Mouse (Mus musculus) stomach, postnatal 0 days (tissue): ENCODE data around the gene Zdhhc1. TPM values are rescaled to one million over a fixed set of nuclear protein-coding genes. Genes with fewer than 3 reads are reported as not detected.

ENCODE experiments used
- ATAC-seq: fragments of 200-750 bp; cut with Nextera tagmentation; 2 replicates; pipeline ENCODE4 v1.8.0; 2017; ENCODE audit not compliant: low FRiP score, low TSS enrichment
- DNase-seq: peaks from one replicate; pipeline ENCODE4 v3.0.0-alpha.2; 2016; ENCODE audit warnings: low spot score
- H3K27ac ChIP-seq: fragments of 300-500 bp; sonication (generic); replicated peaks from 2 replicates; pipeline ENCODE4 v1.5.1; 2014; ENCODE audit warnings: mild to moderate bottlenecking, control low read depth
- H3K27me3 ChIP-seq: fragments of 300-500 bp; sonication (generic); 2 replicates; pipeline ENCODE4 v1.6.1; 2014; ENCODE audit warnings: low read length; ENCODE audit not compliant: control insufficient read depth, insufficient read depth
- H3K36me3 ChIP-seq: fragments of 300-500 bp; sonication (generic); 2 replicates; pipeline ENCODE4 v1.6.1; 2014; ENCODE audit warnings: low read length, mixed read lengths; ENCODE audit not compliant: control insufficient read depth, insufficient read depth
- H3K4me1 ChIP-seq: fragments of 300-500 bp; sonication (generic); replicated peaks from 2 replicates; pipeline ENCODE4 v1.6.1; 2014; ENCODE audit warnings: antibody characterized with exemption; ENCODE audit not compliant: control insufficient read depth, insufficient read depth
- H3K4me2 ChIP-seq: fragments of 300-500 bp; sonication (generic); replicated peaks from 2 replicates; pipeline ENCODE4 v1.6.1; 2014; ENCODE audit warnings: low read depth, mild to moderate bottlenecking, control low read depth, moderate library complexity
- H3K4me3 ChIP-seq: fragments of 300-500 bp; sonication (generic); 2 replicates; pipeline ENCODE4 v1.5.1; 2014; ENCODE audit warnings: low read depth, low read length, control low read depth
- H3K9ac ChIP-seq: fragments of 300-500 bp; sonication (generic); 2 replicates; pipeline ENCODE4 v1.6.1; 2014; ENCODE audit warnings: mild to moderate bottlenecking, low read length, control low read depth, mixed read lengths
- H3K9me3 ChIP-seq: fragments of 300-500 bp; sonication (generic); 2 replicates; pipeline ENCODE4 v1.6.1; 2016; ENCODE audit warnings: low read length; ENCODE audit not compliant: control insufficient read depth
- CTCF ChIP-seq: IDR thresholded peaks from 2 replicates; pipeline ENCODE4 v1.5.1; 2016; ENCODE audit warnings: antibody characterized with exemption, low read depth, mild to moderate bottlenecking, moderate library complexity
- EP300 ChIP-seq: optimal IDR thresholded peaks from 2 replicates; pipeline ENCODE3; 2016; ENCODE audit warnings: antibody characterized with exemption
- WGBS: fragments of 180-500 bp; shearing (Covaris S2); extraction: QIAGEN DNeasy Blood & Tissue Kit; methylation state at CpG from one replicate; pipeline ENCODE4 v1.1.7; 2014; 5-methylcytosine and 5-hydroxymethylcytosine counted together
- polyA plus RNA-seq: library from polyadenylated mRNA; unstranded; fragments of >200 nt; fragmentation: Nextera tagmentation; extraction: Ambion mirVana; gene quantifications from 2 replicates; pipeline ENCODE4 v1.2.1, GENCODE M21; 2015

Gene Zdhhc1
- polyA plus RNA-seq: 15.6 and 17.2 TPM in 2 replicates

- no peaks in the 10 kb centered on the region for H3K36me3 ChIP-seq
- peak within 1 kb of the TSS; percentile 94 for H3K9ac ChIP-seq
- peak within 1 kb of the TSS; percentile 85 for H3K4me3 ChIP-seq
- no peaks in the 10 kb centered on the region; the same call in 1 of the 2 replicates for H3K4me1 ChIP-seq
- peak; percentile 91 for ATAC-seq
- H3K9me3 ChIP-seq: no peaks in the 10 kb centered on the region
- WGBS: under 1% methylated on average over 64 of the region's 68 CpGs
- H3K27ac ChIP-seq: peak within 1 kb of the TSS; percentile 91
- peak within 1 kb of the TSS; percentile 80 for H3K4me2 ChIP-seq
- peak; percentile 91 for DNase-seq
- peak; percentile 74 for TF ChIP-seq CTCF
- no peak for TF ChIP-seq EP300
- H3K27me3 ChIP-seq: no peaks in the 10 kb centered on the region
These were observed at the start of gene Zdhhc1 for GRCm38 (mm10) chr8:105496439-105497180. Gene Zdhhc1, minus strand, starts transcription at chr8:105496902.

GRCm38 (mm10) chr8:105545249-105545648 is 48.5 kb upstream of the Zdhhc1 start:
- no peak for DNase-seq
- Histone ChIP-seq H3K4me2 (no peak overlapping the region), H3K9me3 (no peaks in the 10 kb centered on the region), H3K27me3 (no peaks in the 10 kb centered on the region), H3K9ac (no peak overlapping the region), H3K27ac (peak overlapping the region; percentile 61; the same call in 1 of the 2 replicates), H3K36me3 (no peaks in the 10 kb centered on the region), H3K4me3 (no peak overlapping the region), H3K4me1 (no peaks in the 10 kb centered on the region)
- 72% methylated on average over 3 of the region's 3 CpGs for WGBS
- no peak for TF ChIP-seq CTCF
- TF ChIP-seq EP300: no peak
- no peak for ATAC-seq

- Histone ChIP-seq H3K4me3 (no peak overlapping the region), H3K36me3 (no peaks in the 10 kb centered on the region), H3K27ac (peak overlapping the region; percentile 61; the same call in 1 of the 2 replicates), H3K9ac (no peak overlapping the region), H3K4me1 (no peaks in the 10 kb centered on the region), H3K9me3 (no peaks in the 10 kb centered on the region), H3K4me2 (no peak overlapping the region), H3K27me3 (no peaks in the 10 kb centered on the region)
- no peak for ATAC-seq
- DNase-seq: no peak
- WGBS: 42% methylated on average over 7 of the region's 7 CpGs
- no peak for TF ChIP-seq EP300
These were observed 48.0 kb upstream of the Zdhhc1 start for GRCm38 (mm10) chr8:105544544-105545205.

GRCm38 (mm10) chr8:105543703-105544102 is 47.0 kb upstream of the Zdhhc1 start:
- DNase-seq (no peak), ATAC-seq (no peak)
- Histone ChIP-seq H3K27ac (peak overlapping the region; percentile 49; the same call in 1 of the 2 replicates), H3K4me3 (no peak overlapping the region), H3K36me3 (peaks cover 4% of the 10 kb centered on the region; the same call in 1 of the 2 replicates), H3K27me3 (no peaks in the 10 kb centered on the region), H3K4me1 (no peaks in the 10 kb centered on the region), H3K9ac (no peak overlapping the region), H3K9me3 (no peaks in the 10 kb centered on the region), H3K4me2 (no peak overlapping the region)
- TF ChIP-seq EP300: no peak
- no peak for TF ChIP-seq CTCF
- WGBS: 21% methylated on average over 1 of the region's 1 CpGs

- Histone ChIP-seq H3K4me2 (no peak overlapping the region), H3K4me3 (no peak overlapping the region), H3K4me1 (no peaks in the 10 kb centered on the region), H3K9ac (no peak overlapping the region), H3K27ac (no peak overlapping the region), H3K9me3 (no peaks in the 10 kb centered on the region), H3K27me3 (no peaks in the 10 kb centered on the region), H3K36me3 (peaks cover 7% of the 10 kb centered on the region; the same call in 1 of the 2 replicates)
- DNase-seq: no peak
- TF ChIP-seq CTCF (no peak), EP300 (no peak)
- no peak for ATAC-seq
- 88% methylated on average over 2 of the region's 2 CpGs for WGBS
These were observed 46.1 kb upstream of the Zdhhc1 start for GRCm38 (mm10) chr8:105542808-105543207.
